ENCODE assay signal across 8 mouse cellular contexts in genomic region chr16:17561128-17561750, GRCm38 (mm10). TPM values are rescaled to one million over a fixed set of nuclear protein-coding genes. Genes with fewer than 3 reads are reported as not detected.
DNase-seq lines count a peak whose midpoint lies in the region; ATAC-seq and TF ChIP-seq lines count a peak whose summit lies in the region.

Lrrc74b (minus strand) TSS chr16:17561247.

- no peaks in the 10 kb centered on the region for H3K9me3 ChIP-seq in heart, embryonic 15.5 days (replicated peaks)
- no peaks in the 10 kb centered on the region for H3K9me3 ChIP-seq in kidney, postnatal 0 days (replicated peaks; ENCODE audit: low read length)

- ATAC-seq in heart, embryonic 15.5 days (replicated peaks; ENCODE audit: insufficient number of reproducible peaks, insufficient read depth, low FRiP score, low read depth), result peak; percentile 60; the same call in 1 of the 2 replicates
- ATAC-seq in kidney, postnatal 0 days (replicated peaks; ENCODE audit: low FRiP score, low read depth), result peak; percentile 91

- peak within 1 kb of the TSS; percentile 47 for H3K27ac ChIP-seq in embryonic fibroblast, embryonic 13.5 days (ENCODE audit: insufficient read depth, low read length)
- peak within 1 kb of the TSS; percentile 54 for H3K27ac ChIP-seq in heart, embryonic 15.5 days
- peak within 1 kb of the TSS; percentile 69 for H3K27ac ChIP-seq in kidney, postnatal 0 days
- H3K27ac ChIP-seq in testis, adult 2 months (ENCODE audit: control insufficient read depth, insufficient read depth, low read depth, low read length), result no peak within 1 kb of the TSS; the same call in 1 of the 2 replicates

- peaks cover 11% of the 10 kb centered on the region for H3K27me3 ChIP-seq in heart, embryonic 15.5 days
- no peaks in the 10 kb centered on the region for H3K27me3 ChIP-seq in kidney, postnatal 0 days (ENCODE audit: insufficient read depth, low read length)
- H3K27me3 ChIP-seq in testis, adult 2 months (ENCODE audit: control insufficient read depth, insufficient read depth, low read length), result no peaks in the 10 kb centered on the region

- TF ChIP-seq CTCF in embryonic fibroblast, embryonic 13.5 days (IDR thresholded peaks at IDR 0.05; ENCODE audit: borderline replicate concordance, insufficient read depth, low read length), result no peak
- peak; percentile 16; the same call in 1 of the 2 replicates for TF ChIP-seq CTCF in kidney, postnatal 0 days (IDR thresholded peaks at IDR 0.05; ENCODE audit: low read depth)
- TF ChIP-seq CTCF in testis, adult 2 months (IDR thresholded peaks at IDR 0.05; ENCODE audit: control insufficient read depth, insufficient read depth, insufficient replicate concordance, low read depth, low read length), result no peak

- peak within 1 kb of the TSS; percentile 77 for H3K4me2 ChIP-seq in heart, embryonic 15.5 days
- peak within 1 kb of the TSS; percentile 62 for H3K4me2 ChIP-seq in kidney, postnatal 0 days (ENCODE audit: low read length)

- H3K36me3 ChIP-seq in heart, embryonic 15.5 days, result no peaks in the 10 kb centered on the region
- H3K36me3 ChIP-seq in kidney, postnatal 0 days (ENCODE audit: insufficient read depth, low read length), result no peaks in the 10 kb centered on the region
- no peaks in the 10 kb centered on the region for H3K36me3 ChIP-seq in testis, adult 2 months (ENCODE audit: control insufficient read depth, insufficient read depth, low read length)

- 3% methylated on average over 22 of the region's 22 CpGs for WGBS in heart, embryonic 15.5 days
- 3% methylated on average over 22 of the region's 22 CpGs for WGBS in kidney, postnatal 0 days

- peaks cover 17% of the 10 kb centered on the region for H3K4me1 ChIP-seq in embryonic fibroblast, embryonic 13.5 days (ENCODE audit: control insufficient read depth, insufficient read depth, low read length)
- peaks cover 34% of the 10 kb centered on the region for H3K4me1 ChIP-seq in heart, embryonic 15.5 days (replicated peaks)
- H3K4me1 ChIP-seq in kidney, postnatal 0 days (replicated peaks; ENCODE audit: insufficient read depth, low read length), result peaks cover 30% of the 10 kb centered on the region
- peaks cover 16% of the 10 kb centered on the region for H3K4me1 ChIP-seq in testis, adult 2 months (ENCODE audit: control insufficient read depth, insufficient read depth, low read length)

- peak within 1 kb of the TSS; percentile 44 for H3K9ac ChIP-seq in heart, embryonic 15.5 days
- H3K9ac ChIP-seq in kidney, postnatal 0 days (ENCODE audit: low read depth, low read length), result peak within 1 kb of the TSS; percentile 44

- no peak for TF ChIP-seq POLR2A in embryonic fibroblast, embryonic 13.5 days (IDR thresholded peaks at IDR 0.05; ENCODE audit: low read depth, low read length)
- peak; percentile 30; the same call in 1 of the 2 replicates for TF ChIP-seq POLR2A in testis, adult 2 months (IDR thresholded peaks at IDR 0.05; ENCODE audit: control insufficient read depth, low read depth, low read length)

- H3K4me3 ChIP-seq in embryonic fibroblast, embryonic 13.5 days (ENCODE audit: insufficient read depth, low read length), result 0 out of 2 replicates have a peak within 1 kb of the TSS, but pooled peaks have one; percentile 5
- peak within 1 kb of the TSS; percentile 41 for H3K4me3 ChIP-seq in heart, embryonic 15.5 days
- H3K4me3 ChIP-seq in kidney, postnatal 0 days (replicated peaks; ENCODE audit: low read depth, low read length), result peak within 1 kb of the TSS; percentile 24
- H3K4me3 ChIP-seq in testis, adult 2 months (ENCODE audit: control insufficient read depth, low read depth, low read length), result peak within 1 kb of the TSS; percentile 51

- peak; percentile 50 to 51 for DNase-seq in layer of hippocampus, postnatal 14 days (ENCODE audit: low spot score in 2 of 2)
- no peak for DNase-seq in layer of hippocampus, postnatal 25 days (ENCODE audit: extremely low spot score in 1 of 2, low spot score in 1 of 2)
- peak; percentile 85 for DNase-seq in kidney, postnatal 0 days (ENCODE audit: low spot score)
- peak; percentile 82 to 91 for DNase-seq in lung, postnatal 4 days
- no peak for DNase-seq in thymus, postnatal 4 days

RNA-seq across cellular contexts. Expression of gene Lrrc74b, which starts in this region (rescaled TPM):
- 1 to 10 TPM in 1 of 2 experiments, under 1 TPM in 1; 0.67 to 1.6 TPM for total RNA-seq in layer of hippocampus, postnatal 14 days (2021)
- total RNA-seq in layer of hippocampus, postnatal 25 days (2021), result 1 to 10 TPM in 1 of 2 experiments, under 1 TPM in 1; 0.57 to 1.2 TPM
- 0.25 TPM in 1 of 2 replicates, not detected in the other for polyA plus RNA-seq in embryonic fibroblast, embryonic 13.5 days (2011; ENCODE audit: insufficient read length, low read depth, missing spikeins)
- polyA plus RNA-seq in heart, embryonic 15.5 days (2015; fragmentation: Nextera tagmentation; extraction: Ambion mirVana), result 0.19 and 0.36 TPM in 2 replicates
- polyA plus RNA-seq in kidney, postnatal 0 days (2015; fragmentation: Nextera tagmentation; extraction: Ambion mirVana), result 0.20 and 0.26 TPM in 2 replicates
- 0.31 and 0.54 TPM in 2 replicates for polyA plus RNA-seq in testis, adult 2 months (2012; rRNA removed)

Comparison
In these comparisons a context has a peak if more than half of its experiments do, and no peak if none do; other contexts are left out.
1. DNase-seq: peak in layer of hippocampus, postnatal 14 days (2 of 2) and lung, postnatal 4 days (2 of 2); none in layer of hippocampus, postnatal 25 days (0 of 2) and thymus, postnatal 4 days (single experiment).
2. Peak in ATAC-seq, H3K4me3 ChIP-seq, H3K27ac ChIP-seq, H3K9ac ChIP-seq and H3K4me2 ChIP-seq in heart, embryonic 15.5 days; RNA of the gene not detected or under 1 TPM.
3. Peak in DNase-seq, ATAC-seq, H3K4me3 ChIP-seq, H3K27ac ChIP-seq, H3K9ac ChIP-seq and H3K4me2 ChIP-seq in kidney, postnatal 0 days; RNA of the gene not detected or under 1 TPM.
4. Peak in every context shown above with its lines, with median percentiles within 50 percentile points of each other: H3K4me3 ChIP-seq.